Mouse (Mus musculus): ENCODE results near the gene Vps26c.

Vps26c gene

GRCm38 (mm10) chr16:94526344-94527151, at the start of gene Vps26c:
Gene Vps26c (minus strand): TSS chr16:94526830.
- DNase-seq (ENCODE audit: low read depth, low spot score) = peak; percentile 100

- DNase-seq (ENCODE audit: low read depth, low spot score) = no peak
Observed at GRCm38 (mm10) chr16:94575757-94576156, 49.1 kb upstream of the Vps26c start.

- DNase-seq (ENCODE audit: low read depth, low spot score) = no peak
Observed at GRCm38 (mm10) chr16:94574718-94575094, 48.1 kb upstream of the Vps26c start.

- DNase-seq (ENCODE audit: low read depth, low spot score) = peak; percentile 44
Observed at GRCm38 (mm10) chr16:94574025-94574717, 47.5 kb upstream of the Vps26c start.

GRCm38 (mm10) chr16:94572422-94572821, 45.8 kb upstream of the Vps26c start:
- peak; percentile 32 for DNase-seq (ENCODE audit: low read depth, low spot score)

- peak; percentile 25 for DNase-seq (ENCODE audit: low read depth, low spot score)
Observed at GRCm38 (mm10) chr16:94571111-94571993, 44.7 kb upstream of the Vps26c start.

GRCm38 (mm10) chr16:94570361-94571041, 43.9 kb upstream of the Vps26c start:
- peak; percentile 70 for DNase-seq (ENCODE audit: low read depth, low spot score)

- peak; percentile 100 for DNase-seq (ENCODE audit: low read depth, low spot score)
Observed at GRCm38 (mm10) chr16:94569229-94570176, 42.9 kb upstream of the Vps26c start, which contains the start of gene Dyrk1a. Gene Dyrk1a (plus strand): TSS chr16:94570010.

GRCm38 (mm10) chr16:94568335-94569228, 42.0 kb upstream of the Vps26c start:
- peak; percentile 21 for DNase-seq (ENCODE audit: low read depth, low spot score)

- no peak for DNase-seq (ENCODE audit: low read depth, low spot score)
Observed at GRCm38 (mm10) chr16:94567751-94568150, 41.1 kb upstream of the Vps26c start.

- no peak for DNase-seq (ENCODE audit: low read depth, low spot score)
Observed at GRCm38 (mm10) chr16:94566834-94567585, 40.4 kb upstream of the Vps26c start.

GRCm38 (mm10) chr16:94566124-94566523, 39.5 kb upstream of the Vps26c start:
- no peak for DNase-seq (ENCODE audit: low read depth, low spot score)

GRCm38 (mm10) chr16:94560618-94561017, 34.0 kb upstream of the Vps26c start:
- no peak for DNase-seq (ENCODE audit: low read depth, low spot score)

- DNase-seq (ENCODE audit: low read depth, low spot score) = no peak
Observed at GRCm38 (mm10) chr16:94559782-94560181, 33.2 kb upstream of the Vps26c start.

- no peak for DNase-seq (ENCODE audit: low read depth, low spot score)
Observed at GRCm38 (mm10) chr16:94559282-94559681, 32.7 kb upstream of the Vps26c start.

- DNase-seq (ENCODE audit: low read depth, low spot score) = no peak
Observed at GRCm38 (mm10) chr16:94556228-94556627, 29.6 kb upstream of the Vps26c start.

- no peak for DNase-seq (ENCODE audit: low read depth, low spot score)
Observed at GRCm38 (mm10) chr16:94555346-94555745, 28.7 kb upstream of the Vps26c start.

- no peak for DNase-seq (ENCODE audit: low read depth, low spot score)
Observed at GRCm38 (mm10) chr16:94551934-94552333, 25.3 kb upstream of the Vps26c start.

Data from CD4-positive helper T cell, adult 2 months (primary cell).